Mouse (Mus musculus): ENCODE data around the gene Cmbl. TPM values are rescaled to one million over a fixed set of nuclear protein-coding genes. Genes with fewer than 3 reads are reported as not detected.

Cmbl gene
- 8.6 and 8.9 TPM in 2 replicates for polyA plus RNA-seq (2015; fragmentation: Nextera tagmentation; extraction: Ambion mirVana)

GRCm38 (mm10) chr15:31565184-31565583 is at the start of gene Cmbl:
TSS of gene Cmbl (plus strand) at chr15:31565389.
- ATAC-seq = no peak
- Histone ChIP-seq H3K36me3 (ENCODE audit: control insufficient read depth, insufficient read depth) (no peaks in the 10 kb centered on the region), H3K27ac (ENCODE audit: low read length) (no peak within 1 kb of the TSS), H3K4me3 (replicated peaks; ENCODE audit: low read length) (no peak within 1 kb of the TSS), H3K4me1 (replicated peaks; ENCODE audit: control insufficient read depth, insufficient read depth, low read length) (no peaks in the 10 kb centered on the region), H3K9me3 (ENCODE audit: control insufficient read depth, low read length) (no peaks in the 10 kb centered on the region), H3K4me2 (ENCODE audit: low read length) (no peak within 1 kb of the TSS), H3K27me3 (replicated peaks; ENCODE audit: control insufficient read depth, insufficient read depth, low read length) (no peaks in the 10 kb centered on the region), H3K9ac (replicated peaks; ENCODE audit: low read depth, low read length) (no peak within 1 kb of the TSS)
- WGBS = 67% methylated on average over 5 of the region's 5 CpGs

GRCm38 (mm10) chr15:31517186-31517585 is 48.0 kb upstream of the Cmbl start:
- no peaks in the 10 kb centered on the region for H3K36me3 ChIP-seq (ENCODE audit: control insufficient read depth, insufficient read depth)
- no peak for ATAC-seq
- H3K27ac ChIP-seq (ENCODE audit: low read length) = no peak overlapping the region
- H3K9ac ChIP-seq (replicated peaks; ENCODE audit: low read depth, low read length) = no peak overlapping the region
- WGBS = 89% methylated on average over 1 of the region's 1 CpGs
- no peaks in the 10 kb centered on the region for H3K9me3 ChIP-seq (ENCODE audit: control insufficient read depth, low read length)
- H3K4me1 ChIP-seq (replicated peaks; ENCODE audit: control insufficient read depth, insufficient read depth, low read length) = no peaks in the 10 kb centered on the region; the same call in 1 of the 2 replicates
- H3K27me3 ChIP-seq (replicated peaks; ENCODE audit: control insufficient read depth, insufficient read depth, low read length) = no peaks in the 10 kb centered on the region
- no peak overlapping the region for H3K4me2 ChIP-seq (ENCODE audit: low read length)
- H3K4me3 ChIP-seq (replicated peaks; ENCODE audit: low read length) = no peak overlapping the region

GRCm38 (mm10) chr15:31518371-31518770 is 46.8 kb upstream of the Cmbl start:
- H3K4me1 ChIP-seq (replicated peaks; ENCODE audit: control insufficient read depth, insufficient read depth, low read length) = no peaks in the 10 kb centered on the region; the same call in 1 of the 2 replicates
- H3K36me3 ChIP-seq (ENCODE audit: control insufficient read depth, insufficient read depth) = no peaks in the 10 kb centered on the region
- H3K4me3 ChIP-seq (replicated peaks; ENCODE audit: low read length) = no peak overlapping the region
- no peaks in the 10 kb centered on the region for H3K9me3 ChIP-seq (ENCODE audit: control insufficient read depth, low read length)
- WGBS = 89% methylated on average over 2 of the region's 2 CpGs
- no peak for ATAC-seq
- no peaks in the 10 kb centered on the region for H3K27me3 ChIP-seq (replicated peaks; ENCODE audit: control insufficient read depth, insufficient read depth, low read length)
- H3K4me2 ChIP-seq (ENCODE audit: low read length) = no peak overlapping the region
- H3K27ac ChIP-seq (ENCODE audit: low read length) = no peak overlapping the region
- no peak overlapping the region for H3K9ac ChIP-seq (replicated peaks; ENCODE audit: low read depth, low read length)

GRCm38 (mm10) chr15:31519000-31519399 is 46.2 kb upstream of the Cmbl start:
- Histone ChIP-seq H3K4me3 (replicated peaks; ENCODE audit: low read length) (no peak overlapping the region), H3K4me2 (ENCODE audit: low read length) (no peak overlapping the region), H3K27me3 (replicated peaks; ENCODE audit: control insufficient read depth, insufficient read depth, low read length) (no peaks in the 10 kb centered on the region), H3K9ac (replicated peaks; ENCODE audit: low read depth, low read length) (no peak overlapping the region), H3K27ac (ENCODE audit: low read length) (no peak overlapping the region), H3K36me3 (ENCODE audit: control insufficient read depth, insufficient read depth) (no peaks in the 10 kb centered on the region), H3K4me1 (replicated peaks; ENCODE audit: control insufficient read depth, insufficient read depth, low read length) (no peaks in the 10 kb centered on the region; the same call in 1 of the 2 replicates), H3K9me3 (ENCODE audit: control insufficient read depth, low read length) (no peaks in the 10 kb centered on the region)
- WGBS = 72% methylated on average over 5 of the region's 5 CpGs
- ATAC-seq = no peak

- Histone ChIP-seq H3K4me3 (replicated peaks; ENCODE audit: low read length) (no peak overlapping the region), H3K36me3 (ENCODE audit: control insufficient read depth, insufficient read depth) (peaks cover 4% of the 10 kb centered on the region; the same call in 1 of the 2 replicates), H3K4me1 (replicated peaks; ENCODE audit: control insufficient read depth, insufficient read depth, low read length) (peaks cover 10% of the 10 kb centered on the region), H3K9me3 (ENCODE audit: control insufficient read depth, low read length) (peaks cover 2% of the 10 kb centered on the region; the same call in 1 of the 2 replicates), H3K27ac (ENCODE audit: low read length) (no peak overlapping the region), H3K27me3 (replicated peaks; ENCODE audit: control insufficient read depth, insufficient read depth, low read length) (no peaks in the 10 kb centered on the region), H3K9ac (replicated peaks; ENCODE audit: low read depth, low read length) (no peak overlapping the region), H3K4me2 (ENCODE audit: low read length) (no peak overlapping the region)
- 92% methylated on average over 1 of the region's 1 CpGs for WGBS
- ATAC-seq = no peak
These were observed 38.7 kb upstream of the Cmbl start for GRCm38 (mm10) chr15:31526463-31526862.

GRCm38 (mm10) chr15:31528477-31528876 is 36.7 kb upstream of the Cmbl start:
- H3K9ac ChIP-seq (replicated peaks; ENCODE audit: low read depth, low read length) = no peak overlapping the region
- 95% methylated on average over 4 of the region's 4 CpGs for WGBS
- no peak for ATAC-seq
- no peaks in the 10 kb centered on the region for H3K27me3 ChIP-seq (replicated peaks; ENCODE audit: control insufficient read depth, insufficient read depth, low read length)
- H3K9me3 ChIP-seq (ENCODE audit: control insufficient read depth, low read length) = peaks cover 2% of the 10 kb centered on the region; the same call in 1 of the 2 replicates
- no peak overlapping the region for H3K27ac ChIP-seq (ENCODE audit: low read length)
- H3K4me1 ChIP-seq (replicated peaks; ENCODE audit: control insufficient read depth, insufficient read depth, low read length) = peaks cover 15% of the 10 kb centered on the region
- peaks cover 4% of the 10 kb centered on the region; the same call in 1 of the 2 replicates for H3K36me3 ChIP-seq (ENCODE audit: control insufficient read depth, insufficient read depth)
- H3K4me2 ChIP-seq (ENCODE audit: low read length) = no peak overlapping the region
- no peak overlapping the region for H3K4me3 ChIP-seq (replicated peaks; ENCODE audit: low read length)

- 22% methylated on average over 6 of the region's 6 CpGs for WGBS
- Histone ChIP-seq H3K4me2 (ENCODE audit: low read length) (peak overlapping the region; percentile 68), H3K27me3 (replicated peaks; ENCODE audit: control insufficient read depth, insufficient read depth, low read length) (no peaks in the 10 kb centered on the region), H3K4me3 (replicated peaks; ENCODE audit: low read length) (peak overlapping the region; percentile 90), H3K27ac (ENCODE audit: low read length) (no peak overlapping the region), H3K9ac (replicated peaks; ENCODE audit: low read depth, low read length) (peak overlapping the region; percentile 12; the same call in 1 of the 2 replicates), H3K4me1 (replicated peaks; ENCODE audit: control insufficient read depth, insufficient read depth, low read length) (peaks cover 15% of the 10 kb centered on the region), H3K36me3 (ENCODE audit: control insufficient read depth, insufficient read depth) (peaks cover 4% of the 10 kb centered on the region; the same call in 1 of the 2 replicates), H3K9me3 (ENCODE audit: control insufficient read depth, low read length) (peaks cover 2% of the 10 kb centered on the region; the same call in 1 of the 2 replicates)
- no peak for ATAC-seq
These were observed 36.1 kb upstream of the Cmbl start for GRCm38 (mm10) chr15:31529103-31529502.

- WGBS = under 1% methylated on average over 42 of the region's 56 CpGs
- ATAC-seq = peak; percentile 36; the same call in 1 of the 2 replicates
These were observed 35.2 kb upstream of the Cmbl start for GRCm38 (mm10) chr15:31529811-31530658.

GRCm38 (mm10) chr15:31530659-31531445 is 34.3 kb upstream of the Cmbl start, which contains the start of gene March6:
TSS of gene March6 (minus strand) at chr15:31531053.
- WGBS = under 1% methylated on average over 92 of the region's 132 CpGs

More at GRCm38 (mm10) chr15:31529811-31530658, 35.2 kb upstream of the Cmbl start:
- H3K4me2 ChIP-seq (ENCODE audit: low read length) = peak overlapping the region; percentile 68
- H3K4me1 ChIP-seq (replicated peaks; ENCODE audit: control insufficient read depth, insufficient read depth, low read length) = peaks cover 15% of the 10 kb centered on the region
- H3K27ac ChIP-seq (ENCODE audit: low read length) = peak overlapping the region; percentile 99
- H3K9me3 ChIP-seq (ENCODE audit: control insufficient read depth, low read length) = peaks cover 2% of the 10 kb centered on the region; the same call in 1 of the 2 replicates
- H3K27me3 ChIP-seq (replicated peaks; ENCODE audit: control insufficient read depth, insufficient read depth, low read length) = no peaks in the 10 kb centered on the region
- H3K4me3 ChIP-seq (replicated peaks; ENCODE audit: low read length) = peak overlapping the region; percentile 90
- H3K36me3 ChIP-seq (ENCODE audit: control insufficient read depth, insufficient read depth) = peaks cover 4% of the 10 kb centered on the region; the same call in 1 of the 2 replicates
- peak overlapping the region; percentile 94 for H3K9ac ChIP-seq (replicated peaks; ENCODE audit: low read depth, low read length)

More at GRCm38 (mm10) chr15:31530659-31531445, 34.3 kb upstream of the Cmbl start, which contains the start of gene March6:
- peak; percentile 95 for ATAC-seq
- Histone ChIP-seq H3K4me2 (ENCODE audit: low read length) (peak within 1 kb of the TSS; percentile 77), H3K27me3 (replicated peaks; ENCODE audit: control insufficient read depth, insufficient read depth, low read length) (no peaks in the 10 kb centered on the region), H3K4me1 (replicated peaks; ENCODE audit: control insufficient read depth, insufficient read depth, low read length) (peaks cover 21% of the 10 kb centered on the region), H3K9me3 (ENCODE audit: control insufficient read depth, low read length) (peaks cover 2% of the 10 kb centered on the region; the same call in 1 of the 2 replicates), H3K4me3 (replicated peaks; ENCODE audit: low read length) (peak within 1 kb of the TSS; percentile 90), H3K27ac (ENCODE audit: low read length) (peak within 1 kb of the TSS; percentile 99), H3K36me3 (ENCODE audit: control insufficient read depth, insufficient read depth) (peaks cover 4% of the 10 kb centered on the region; the same call in 1 of the 2 replicates), H3K9ac (replicated peaks; ENCODE audit: low read depth, low read length) (peak within 1 kb of the TSS; percentile 94)

Data from forebrain, embryonic 16.5 days (tissue).